Mouse (Mus musculus) testis, adult 2 months (tissue): ENCODE results near the gene Gm3043.
"Not testable (repeated sequence)": the region's sequence is repeated elsewhere in the genome, so short reads cannot be mapped to it uniquely, and the experiment has no call there.

Source experiments
- CTCF ChIP-seq: fragments of 200-500 bp; IDR thresholded peaks from 2 replicates; pipeline ENCODE4 v1.5.1; 2012; ENCODE audit warnings: low read depth, mild to moderate bottlenecking, inconsistent platforms, low read length, moderate library complexity; ENCODE audit not compliant: control insufficient read depth, insufficient read depth, insufficient replicate concordance
- POLR2A ChIP-seq: fragments of 200-500 bp; IDR thresholded peaks from 2 replicates; pipeline ENCODE4 v1.6.1; 2012; ENCODE audit warnings: low read depth, mild to moderate bottlenecking, inconsistent platforms, low read length, moderate library complexity; ENCODE audit not compliant: control insufficient read depth

- not testable (repeated sequence) for TF ChIP-seq CTCF, POLR2A
Observed at GRCm38 (mm10) chr14:3688483-3688882, at the start of gene Gm3043.
